Mouse (Mus musculus): ENCODE results near the gene Srl.

Gene Srl

DNA sequence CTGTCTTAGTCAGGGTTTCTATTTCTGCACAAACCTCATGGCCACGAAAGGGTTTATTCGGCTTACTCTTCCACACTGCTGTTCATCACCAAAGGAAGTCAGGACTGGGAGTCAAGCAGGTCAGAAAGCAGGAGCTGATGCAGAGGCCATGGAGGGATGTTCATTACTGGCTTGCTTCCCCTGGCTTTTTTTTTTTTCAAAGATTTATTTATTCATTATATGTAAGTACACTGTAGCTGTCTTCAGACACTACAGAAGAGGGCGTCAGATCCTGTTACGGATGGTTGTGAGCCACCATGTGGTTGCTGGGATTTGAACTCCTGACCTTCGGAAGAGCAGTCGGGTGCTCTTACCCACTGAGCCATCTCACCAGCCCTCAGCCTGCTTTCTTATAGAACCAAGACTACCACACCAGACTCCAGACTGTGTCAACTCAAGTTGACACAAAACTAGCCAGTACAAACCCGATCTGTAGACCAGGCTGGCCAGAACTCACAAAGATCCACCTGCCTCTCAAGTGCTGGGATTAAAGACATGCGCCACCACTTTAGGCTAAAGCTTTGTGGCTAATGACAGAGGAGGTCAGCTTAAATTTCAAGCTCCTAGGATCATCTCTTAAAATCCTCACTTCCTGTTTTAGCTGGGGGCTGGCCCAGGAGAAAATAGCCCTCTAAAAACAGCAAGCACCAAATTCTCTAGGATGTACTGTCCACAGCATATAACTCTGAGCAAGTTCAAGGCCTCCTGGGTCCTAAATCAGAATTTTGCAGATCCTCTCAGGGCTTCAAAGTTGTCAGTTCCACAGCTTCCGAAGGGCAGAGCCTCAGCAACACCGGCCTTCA is 67.4 kb downstream of the Srl start:
- DNase-seq (ENCODE audit: low read depth, low spot score): peak; percentile 64

DNA sequence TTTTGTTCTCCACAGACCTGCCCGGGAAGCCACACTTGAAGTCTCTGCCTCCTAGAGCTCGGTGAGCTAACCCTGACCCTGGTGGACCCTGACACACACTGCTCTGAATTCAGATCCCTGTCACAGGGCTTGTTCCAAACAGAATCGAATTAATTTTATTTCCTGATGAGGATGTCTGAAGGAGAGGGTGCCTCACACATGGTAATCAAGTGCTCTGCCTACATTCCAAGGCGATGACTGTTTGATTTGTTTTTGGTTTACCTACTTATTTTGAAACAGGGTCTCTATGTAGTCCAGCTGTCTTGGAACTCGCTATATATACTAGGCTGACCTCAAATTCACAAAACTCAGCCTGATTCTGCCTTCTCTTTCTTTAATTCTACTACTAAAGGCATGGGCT is 68.4 kb downstream of the Srl start:
- DNase-seq (ENCODE audit: low read depth, low spot score): no peak

DNA sequence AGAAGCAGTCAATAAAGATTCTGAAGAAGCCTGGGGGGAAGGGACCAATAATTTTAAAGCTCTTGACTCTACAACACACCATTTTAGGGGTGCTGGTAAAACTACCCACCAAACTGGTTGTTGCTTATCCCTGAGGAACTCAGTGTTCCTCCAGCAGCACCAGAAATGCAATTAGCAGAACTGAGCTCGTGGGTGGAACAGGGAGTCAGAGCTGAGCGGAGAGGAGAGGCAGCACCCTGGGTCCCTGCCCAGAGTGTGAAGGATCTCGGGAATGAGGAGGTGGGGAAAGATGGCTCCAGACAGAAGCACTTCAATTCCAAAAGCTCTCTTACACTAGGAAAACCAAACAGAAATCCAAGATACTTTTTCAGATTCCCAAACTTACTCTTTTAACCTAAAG is 68.9 kb downstream of the Srl start:
- DNase-seq (ENCODE audit: low read depth, low spot score): no peak

DNA sequence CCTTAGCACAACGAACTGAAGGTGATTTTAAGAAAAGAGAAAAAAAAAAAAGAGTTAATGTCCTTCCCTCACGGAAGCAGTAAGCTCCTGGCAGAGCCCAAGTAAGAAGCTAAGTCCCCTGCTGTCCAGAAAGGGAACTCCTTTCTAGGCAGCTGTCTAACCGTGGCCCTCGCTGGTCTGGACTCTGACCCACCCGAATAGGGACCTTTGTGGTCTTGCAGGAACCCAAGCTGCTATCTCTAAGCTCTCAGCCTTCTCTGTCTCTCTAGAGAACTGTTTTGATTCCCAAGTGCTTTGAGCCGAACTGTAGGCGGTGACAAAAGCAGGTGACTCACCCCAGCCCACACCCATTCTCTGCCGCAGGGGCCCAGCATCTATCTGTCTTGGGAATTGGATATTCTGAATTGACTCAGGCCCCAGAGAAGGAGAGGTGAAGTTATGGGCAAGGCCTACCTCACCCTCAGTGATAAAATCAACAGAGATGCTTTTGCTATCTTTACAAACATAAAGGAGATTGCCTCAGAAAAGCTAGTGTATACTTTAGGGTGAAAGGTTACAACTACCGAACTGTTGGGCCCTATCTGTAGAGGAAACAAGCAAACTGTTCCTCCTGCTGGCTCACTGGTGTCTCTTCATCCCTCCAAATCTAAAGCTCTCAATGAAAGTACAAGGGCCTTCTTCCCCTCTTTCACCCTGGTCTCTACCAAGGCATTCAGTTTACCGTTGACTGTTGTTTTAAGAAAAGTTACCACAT is 71.8 kb downstream of the Srl start:
- no peak for DNase-seq (ENCODE audit: low read depth, low spot score)

DNA sequence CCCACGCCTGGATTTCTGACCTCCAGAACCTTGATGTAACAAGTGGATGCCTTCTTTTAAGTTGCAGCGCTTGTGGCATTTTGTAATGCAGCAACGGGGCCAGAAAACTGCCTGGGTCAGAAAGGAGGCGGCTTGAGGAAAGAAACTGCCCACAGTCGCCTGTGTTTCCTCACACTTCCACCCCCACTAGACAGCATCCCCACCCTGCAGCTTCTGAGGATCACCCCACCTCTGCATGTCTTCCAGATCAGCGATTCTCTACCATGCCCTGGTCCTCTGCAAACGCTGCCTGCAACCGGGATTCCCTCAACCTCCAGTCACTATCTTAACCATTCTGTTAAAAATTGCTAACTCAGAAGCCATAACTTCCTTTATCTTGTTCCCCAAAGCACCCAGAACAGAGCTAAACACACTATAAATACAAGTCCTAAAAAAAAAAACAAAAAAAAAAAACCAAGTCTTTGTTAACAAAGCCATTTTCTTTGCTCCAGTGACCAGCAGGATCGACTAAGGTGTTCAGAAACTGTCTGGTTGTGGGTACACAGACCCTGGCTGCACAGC is 77.0 kb downstream of the Srl start:
- DNase-seq (ENCODE audit: low read depth, low spot score): peak; percentile 50

DNA sequence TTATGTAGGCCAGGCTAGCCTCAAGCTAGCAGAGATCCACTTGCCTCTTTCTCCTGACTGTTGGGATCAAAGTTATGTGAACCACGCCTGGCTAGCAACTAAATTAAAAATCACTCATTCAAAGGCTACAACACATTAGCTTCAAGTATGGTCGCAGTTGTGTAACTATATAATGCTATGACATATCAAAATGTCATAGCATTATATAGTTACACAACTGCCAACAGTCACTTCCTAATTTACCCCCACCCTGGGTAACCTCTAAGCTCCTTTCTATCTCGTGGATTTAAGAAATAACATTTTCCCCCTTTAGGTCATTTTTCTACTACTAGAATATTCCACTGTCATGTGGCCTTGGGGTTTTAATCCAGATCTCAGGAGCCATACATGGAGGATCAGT is 83.7 kb downstream of the Srl start:
- DNase-seq (ENCODE audit: low read depth, low spot score): no peak

DNA sequence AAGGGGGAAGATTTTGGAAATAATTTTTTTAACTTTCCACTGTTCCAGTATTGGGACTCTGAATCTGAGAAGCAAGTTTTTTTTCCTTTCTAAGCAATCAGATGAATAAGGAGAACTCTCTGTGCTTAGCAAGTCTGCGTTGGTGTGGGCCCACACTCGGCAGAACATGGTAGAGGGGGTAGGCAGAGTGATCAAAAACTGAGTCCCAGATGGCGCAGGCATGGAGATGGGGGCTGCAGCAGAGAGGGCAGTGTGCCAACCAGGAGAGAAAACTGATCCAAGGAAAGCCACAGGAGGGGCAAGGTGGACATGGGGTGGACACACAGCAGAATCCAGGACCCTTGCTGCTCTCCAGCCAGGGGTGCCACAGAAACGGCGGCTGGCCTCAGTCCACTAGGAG is 85.2 kb downstream of the Srl start:
- DNase-seq (ENCODE audit: low read depth, low spot score): no peak

DNA sequence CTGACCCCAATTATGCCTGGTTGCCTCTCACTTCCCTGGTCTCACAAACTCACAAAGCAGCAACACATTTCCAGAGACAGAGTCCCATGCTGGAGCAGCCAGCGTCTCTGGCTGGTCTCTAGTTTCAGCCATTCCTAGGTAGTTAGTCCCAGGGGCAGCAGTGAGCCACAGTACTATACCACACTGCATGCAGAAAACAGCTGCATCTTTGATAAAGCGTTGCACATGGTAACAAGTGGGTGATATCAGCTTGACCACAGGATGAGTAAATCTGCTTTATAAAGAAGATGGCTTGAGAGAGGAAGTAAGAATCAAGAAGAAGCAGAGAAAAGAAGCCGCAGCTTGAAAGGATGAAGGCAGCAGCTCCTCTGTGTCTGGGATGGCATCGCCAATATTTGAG is 85.9 kb downstream of the Srl start:
- no peak for DNase-seq (ENCODE audit: low read depth, low spot score)

DNA sequence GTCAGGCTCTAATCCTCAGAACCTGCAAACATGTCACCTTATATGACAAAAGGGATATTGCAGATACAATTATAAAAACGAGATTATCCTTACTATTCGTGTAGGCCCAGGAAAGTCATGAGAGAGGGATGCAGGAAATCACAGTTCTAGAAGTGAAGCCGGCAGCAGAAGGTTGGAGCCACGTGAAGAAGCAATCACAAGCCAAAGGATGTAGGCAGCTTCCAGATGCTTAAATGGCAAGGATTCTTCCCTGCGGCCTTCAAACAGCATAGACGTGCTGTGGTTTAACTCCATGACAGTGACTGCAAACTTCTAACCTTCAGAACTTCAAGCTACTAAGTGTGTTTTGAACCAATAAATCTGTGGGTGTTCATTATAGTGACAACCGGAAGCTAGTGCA is 87.1 kb downstream of the Srl start:
- no peak for DNase-seq (ENCODE audit: low read depth, low spot score)

DNA sequence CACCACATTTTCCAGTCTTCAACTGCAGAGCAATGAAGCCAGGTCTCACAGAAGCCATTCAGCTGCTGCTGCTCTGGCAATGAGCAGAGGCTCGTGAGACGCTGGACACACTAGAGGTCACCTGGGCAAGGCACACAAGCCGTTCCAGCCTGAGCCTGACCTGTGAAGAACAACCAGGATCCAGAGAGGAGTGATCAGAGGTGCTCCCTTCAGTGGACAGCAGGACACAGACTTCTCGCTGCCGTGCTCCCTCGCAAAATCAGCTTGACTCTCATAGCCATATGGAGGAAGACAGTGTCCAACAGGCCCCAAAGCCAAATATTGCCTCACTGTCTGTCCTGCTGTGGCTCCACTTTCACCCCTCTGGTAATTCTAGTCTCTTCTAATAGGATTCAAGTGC is 92.2 kb downstream of the Srl start:
- no peak for DNase-seq (ENCODE audit: low read depth, low spot score)

DNA sequence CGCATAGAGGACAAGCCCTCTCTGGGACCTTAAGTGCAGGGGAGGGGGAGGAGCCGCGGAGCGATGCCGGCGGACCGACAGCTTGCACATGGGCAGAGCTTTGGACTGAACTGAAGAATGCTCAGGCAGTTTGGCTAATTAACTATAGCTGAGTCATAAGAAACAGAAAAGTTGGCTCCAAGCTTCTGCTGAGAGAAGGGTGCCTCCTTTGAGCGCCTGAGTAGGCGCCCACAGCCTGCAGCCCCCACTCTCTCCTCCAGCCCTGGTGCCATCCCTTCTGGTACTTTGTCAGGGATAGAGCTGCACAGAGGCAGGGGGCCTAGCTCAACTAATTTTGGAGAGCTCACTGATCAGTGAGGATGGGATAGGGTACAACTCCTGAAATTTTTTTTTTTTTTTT is 93.4 kb downstream of the Srl start:
- DNase-seq (ENCODE audit: low read depth, low spot score): no peak

DNA sequence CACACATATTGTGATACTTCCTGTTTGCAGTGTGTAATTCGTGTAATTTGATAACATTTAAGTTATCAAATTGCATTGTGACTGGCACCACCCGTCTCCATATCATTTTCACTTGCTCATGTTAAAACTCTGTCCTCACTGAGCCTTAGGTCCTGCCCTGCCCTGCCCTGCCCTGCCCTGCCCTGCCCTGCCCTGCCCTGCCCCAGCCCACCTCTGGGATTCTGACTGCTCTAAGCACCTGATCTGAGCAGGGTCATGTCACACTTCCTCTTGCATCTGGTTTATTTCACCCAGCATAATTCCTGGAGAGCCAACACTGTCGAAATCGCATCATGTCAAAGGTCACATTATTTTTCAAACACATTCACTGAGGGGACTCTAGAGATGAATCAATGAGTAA is 95.2 kb downstream of the Srl start:
- DNase-seq (ENCODE audit: low read depth, low spot score): no peak

DNA sequence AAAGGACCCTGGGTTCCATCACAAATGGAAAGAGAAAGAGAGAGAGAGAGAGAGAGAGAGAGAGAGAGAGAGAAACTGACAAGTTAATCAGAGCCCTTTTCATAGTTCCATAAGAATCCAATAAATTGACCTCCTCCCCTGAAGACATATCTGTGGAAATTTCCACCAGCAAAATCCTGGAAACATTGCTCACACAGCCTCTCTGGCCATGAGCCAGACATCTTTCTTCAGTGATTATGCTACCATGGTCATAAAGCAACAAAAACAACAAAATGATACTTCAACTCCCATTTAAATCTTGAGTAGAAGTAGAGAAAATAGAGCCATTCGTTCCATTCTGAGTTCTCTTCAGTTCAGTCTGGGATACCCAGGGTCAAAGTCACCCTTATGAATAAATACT is 97.2 kb downstream of the Srl start:
- no peak for DNase-seq (ENCODE audit: low read depth, low spot score)

DNA sequence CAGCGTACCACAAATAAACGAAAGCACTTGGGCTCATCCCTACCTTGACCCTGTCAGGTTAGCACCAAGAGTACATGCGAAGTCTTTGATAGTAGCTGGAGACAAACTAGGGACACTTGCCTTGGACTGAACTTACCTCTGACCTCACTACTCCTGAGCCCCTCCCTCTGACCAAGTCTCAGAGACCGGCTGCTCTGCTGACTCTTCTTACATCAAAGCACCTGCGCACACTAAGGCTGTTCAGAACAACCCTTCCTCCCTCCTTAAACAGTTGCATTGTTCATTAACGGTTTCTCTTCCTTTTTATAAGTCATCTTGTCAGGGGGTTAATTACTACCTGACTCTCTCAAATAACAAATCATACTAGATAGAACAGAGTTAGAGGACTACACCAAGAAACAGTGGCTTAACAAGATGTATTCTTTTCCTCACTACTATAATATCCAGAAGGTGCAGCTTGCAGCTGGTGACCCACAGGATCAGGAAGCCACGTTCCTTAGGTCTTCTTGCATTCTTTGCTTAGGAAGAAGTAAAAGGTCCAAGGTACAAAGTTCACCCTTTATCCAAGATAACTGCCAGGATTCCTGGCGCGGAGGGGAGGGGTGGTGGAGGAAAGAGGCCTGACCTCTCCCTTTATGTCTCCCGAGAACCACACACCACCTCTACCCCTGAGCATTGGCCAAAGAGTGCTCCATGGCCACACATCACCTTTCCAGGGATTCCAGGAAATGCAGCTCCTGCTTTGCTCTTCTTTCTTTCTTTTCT is 102.1 kb downstream of the Srl start:
- DNase-seq (ENCODE audit: low read depth, low spot score): peak; percentile 33

DNA sequence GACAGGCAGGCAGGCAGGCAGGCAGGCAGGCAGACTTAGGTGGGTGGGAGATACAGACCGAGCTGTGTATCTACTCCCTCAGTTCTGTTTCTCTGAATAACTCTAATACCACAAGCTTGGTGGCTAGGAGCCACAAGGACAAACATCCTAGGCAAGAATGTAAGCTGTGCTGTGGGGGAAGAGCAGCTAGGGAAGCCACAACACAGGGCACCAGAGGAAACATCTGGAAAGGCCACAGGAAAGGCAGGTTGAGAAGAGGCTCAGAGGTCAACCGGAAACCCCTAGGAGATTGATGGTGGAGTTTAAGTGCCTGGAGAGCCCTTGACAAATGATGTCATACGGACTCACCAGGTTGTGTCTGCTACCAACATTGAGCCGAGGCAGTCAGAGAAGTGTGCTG is 104.9 kb downstream of the Srl start:
- DNase-seq (ENCODE audit: low read depth, low spot score): no peak

DNA sequence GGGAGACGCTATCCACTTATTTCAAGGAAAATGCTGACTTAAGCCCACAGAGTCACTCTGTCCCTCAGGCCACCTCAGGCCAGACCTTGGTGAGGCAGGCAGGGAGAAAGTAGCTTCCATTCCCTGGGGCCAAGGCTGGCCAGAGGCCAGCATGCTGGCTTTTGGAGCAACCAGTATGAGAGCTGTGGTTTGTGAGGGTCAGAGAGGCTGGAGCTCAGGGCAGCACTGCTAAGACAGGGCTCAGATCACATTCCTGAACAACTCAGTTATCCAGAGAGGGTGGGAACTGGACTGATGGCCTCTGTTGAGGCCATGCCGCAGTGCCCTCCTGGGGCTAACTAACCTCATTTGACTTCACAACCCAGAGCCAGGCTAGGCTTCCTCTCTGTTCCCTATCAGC is 106.2 kb downstream of the Srl start:
- no peak for DNase-seq (ENCODE audit: low read depth, low spot score)

DNA sequence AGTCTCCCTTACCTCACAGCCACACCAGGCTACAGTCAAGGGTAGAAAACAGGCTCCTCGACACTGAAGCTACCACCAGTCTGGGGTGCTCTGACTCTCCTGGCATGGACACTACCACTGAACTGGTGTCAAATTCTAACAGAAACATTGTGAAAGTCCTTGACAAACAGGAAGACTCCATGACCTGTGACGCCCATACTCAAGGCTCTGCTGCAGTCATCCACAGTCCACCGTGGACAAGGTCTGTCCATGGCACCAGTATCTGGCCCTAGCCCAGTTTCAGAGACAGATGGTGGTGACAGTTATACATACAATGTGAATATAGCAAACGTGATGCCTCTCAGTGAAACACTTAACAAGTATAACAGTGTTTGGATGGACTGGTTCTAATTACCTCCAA is 109.8 kb downstream of the Srl start:
- DNase-seq (ENCODE audit: low read depth, low spot score): no peak

DNA sequence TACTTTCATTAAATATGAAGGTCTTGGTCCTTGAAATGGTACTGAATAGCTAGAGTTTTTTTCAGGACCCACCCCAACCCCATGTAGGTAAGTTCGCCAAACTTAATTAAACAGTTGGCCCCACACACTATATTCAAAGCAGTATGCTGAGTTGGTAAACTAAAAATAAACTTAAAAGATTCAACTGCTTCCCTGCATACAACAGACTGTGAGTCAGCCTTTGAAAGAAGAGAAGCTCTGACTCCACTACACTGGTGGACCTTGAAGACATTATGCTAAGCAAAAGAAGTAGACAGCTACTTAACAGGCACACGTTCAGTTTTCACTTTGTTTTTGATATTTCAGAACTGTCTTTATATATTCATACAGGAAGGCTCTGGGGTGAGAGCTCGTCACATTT is 110.6 kb downstream of the Srl start:
- no peak for DNase-seq (ENCODE audit: low read depth, low spot score)

DNA sequence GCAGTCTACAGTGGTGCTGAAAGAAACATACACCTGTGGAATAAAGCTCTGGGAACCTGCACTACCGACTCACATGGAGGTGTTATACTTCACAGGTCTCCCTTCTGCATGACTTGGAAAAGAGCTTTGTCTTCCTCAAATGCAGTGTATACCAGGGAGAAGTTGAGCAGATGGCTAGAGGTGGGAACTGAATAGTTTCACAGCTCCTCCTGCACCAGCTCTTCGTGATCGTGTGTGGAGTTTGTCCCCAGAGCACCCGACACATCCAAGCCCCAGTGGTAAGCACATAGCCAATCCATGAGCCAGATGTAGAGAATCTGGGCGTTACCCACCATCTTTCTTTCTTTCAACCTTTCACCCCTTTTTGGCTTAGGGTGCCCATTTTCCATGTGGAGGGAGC is 111.4 kb downstream of the Srl start:
- no peak for DNase-seq (ENCODE audit: low read depth, low spot score)
